Mouse (Mus musculus) stomach, postnatal 0 days (tissue): ENCODE measurements at regions not wholly inside any gene's neighbourhood (a gene's known extent, or its start where the extent isn't known, plus 50 kb on each side); places are given as distances from the start of the nearest gene placed in this dataset.

Source experiments
- CTCF ChIP-seq: IDR thresholded peaks from 2 replicates; pipeline ENCODE4 v1.5.1; 2016; ENCODE audit warnings: antibody characterized with exemption, low read depth, mild to moderate bottlenecking, moderate library complexity
- EP300 ChIP-seq: optimal IDR thresholded peaks from 2 replicates; pipeline ENCODE3; 2016; ENCODE audit warnings: antibody characterized with exemption

GRCm38 (mm10) chr7:138620080-138620684 is 222.7 kb upstream of the Tcerg1l start:
- TF ChIP-seq CTCF: no peak
- TF ChIP-seq EP300: no peak
